Comparison of ENCODE assay signal across 23 mouse cellular contexts in the genomic region with DNA sequence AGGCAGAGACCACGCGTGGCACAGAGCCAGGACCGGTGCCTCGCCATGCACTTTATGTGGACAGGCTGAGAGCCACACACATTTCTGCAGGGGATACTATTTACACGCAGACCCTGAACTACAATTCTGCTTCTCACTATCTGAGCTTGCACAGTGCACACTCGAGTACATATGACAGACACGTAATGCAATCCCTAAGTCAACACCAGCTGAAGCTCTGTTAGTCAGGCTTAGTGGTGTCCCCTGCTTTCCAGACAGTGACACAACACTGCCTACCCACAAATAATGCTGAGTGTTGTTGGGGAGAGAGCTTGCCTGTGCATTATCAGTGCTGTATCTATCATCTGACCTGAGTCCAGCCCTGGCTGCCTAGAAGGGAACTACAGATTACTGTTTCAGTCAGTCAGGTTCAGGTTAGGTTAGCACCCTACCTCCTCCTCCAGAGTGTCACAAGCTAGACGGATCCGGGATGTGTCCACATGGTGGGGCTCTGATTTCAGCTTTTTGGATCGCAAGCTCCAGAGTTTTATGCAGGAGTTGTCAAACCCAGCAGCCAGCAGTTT. TPM values are rescaled to one million over a fixed set of nuclear protein-coding genes. Genes with fewer than 3 reads are reported as not detected.
DNase-seq lines count a peak whose midpoint lies in the region; ATAC-seq and TF ChIP-seq lines count a peak whose summit lies in the region.
"Had no signal": no experiment of that assay in that cellular context is flagged by ENCODE, and none has a peak within 500 bp of the region (broad histone marks: within the 10 kb centered on the region; RNA-seq: fewer than 3 reads in every experiment).

No protein-coding gene starts in this region.

- H3K27ac ChIP-seq in layer of hippocampus, adult 2 months = no peak overlapping the region
- peak overlapping the region; percentile 24 for H3K27ac ChIP-seq in ES-Bruce4 (ENCODE audit: insufficient read depth, low read length)
- H3K27ac ChIP-seq in liver, embryonic 16.5 days (ENCODE audit: low read length) = no peak overlapping the region
- H3K27ac ChIP-seq: forebrain, embryonic 12.5 days; hindbrain, embryonic 14.5 days had no signal

- H3K27me3 ChIP-seq in ES-Bruce4 (ENCODE audit: control insufficient read depth, insufficient read depth, low read length, poor library complexity, severe bottlenecking) = no peaks in the 10 kb centered on the region
- H3K27me3 ChIP-seq in liver, embryonic 16.5 days (ENCODE audit: control insufficient read depth, insufficient read depth, low read depth, low read length) = no peaks in the 10 kb centered on the region
- H3K27me3 ChIP-seq: forebrain, embryonic 12.5 days had no signal

- H3K9me3 ChIP-seq in ES-Bruce4 (replicated peaks; ENCODE audit: control insufficient read depth, insufficient read depth, low read length, poor library complexity, severe bottlenecking) = no peaks in the 10 kb centered on the region
- H3K9me3 ChIP-seq in liver, embryonic 16.5 days (replicated peaks; ENCODE audit: control insufficient read depth, low read length) = no peaks in the 10 kb centered on the region
- H3K9me3 ChIP-seq: forebrain, embryonic 12.5 days had no signal

- no peak for TF ChIP-seq POLR2A in ES-Bruce4 (IDR thresholded peaks at IDR 0.05; ENCODE audit: insufficient read depth, low read length)

- peaks cover 96% of the 10 kb centered on the region for H3K36me3 ChIP-seq in ES-Bruce4 (ENCODE audit: control insufficient read depth, insufficient read depth, low read length, poor library complexity, severe bottlenecking)
- H3K36me3 ChIP-seq in liver, embryonic 16.5 days (ENCODE audit: control insufficient read depth, insufficient read depth) = peaks cover 50% of the 10 kb centered on the region

- H3K4me1 ChIP-seq in ES-Bruce4 (ENCODE audit: control insufficient read depth, insufficient read depth, low read length) = peaks cover 2% of the 10 kb centered on the region
- H3K4me1 ChIP-seq in liver, embryonic 16.5 days (ENCODE audit: control insufficient read depth, low read depth, low read length) = no peaks in the 10 kb centered on the region
- H3K4me1 ChIP-seq: forebrain, embryonic 12.5 days had no signal

- TF ChIP-seq CTCF in layer of hippocampus, adult 2 months (conservative IDR thresholded peaks at IDR 0.05) = peak; percentile 36; the same call in 1 of the 2 replicates
- no peak for TF ChIP-seq CTCF in ES-Bruce4 (IDR thresholded peaks at IDR 0.05; ENCODE audit: low read depth, low read length)

- H3K4me3 ChIP-seq in layer of hippocampus, adult 2 months = no peak overlapping the region
- H3K4me3 ChIP-seq in ES-Bruce4 (ENCODE audit: low read depth, low read length) = no peak overlapping the region
- no peak overlapping the region for H3K4me3 ChIP-seq in liver, embryonic 16.5 days (ENCODE audit: low read depth, low read length)
- H3K4me3 ChIP-seq: forebrain, embryonic 12.5 days had no signal

- no peak for TF ChIP-seq EP300 in ES-Bruce4 (IDR thresholded peaks at IDR 0.05; ENCODE audit: insufficient read depth, low read depth, low read length)

- peak; percentile 87 for DNase-seq in heart, adult 11 months
- no peak for DNase-seq in heart, adult 8-10 months (ENCODE audit: low spot score)
- no peak for DNase-seq in layer of hippocampus, adult 2 months (ENCODE audit: low spot score in 2 of 2)
- DNase-seq in layer of hippocampus, postnatal 14 days (ENCODE audit: low spot score in 2 of 2) = no peak
- DNase-seq in frontal cortex, postnatal 10 days (ENCODE audit: low spot score in 2 of 2) = no peak
- DNase-seq in left cerebral cortex, adult 9 months (ENCODE audit: low spot score in 2 of 2) = no peak
- DNase-seq: adrenal gland, adult 2 months; adrenal gland, postnatal 36 days; cerebellum, adult 18-20 months; cerebellum, postnatal 14 days; forebrain, postnatal 0 days; kidney, adult 18-20 months; kidney, postnatal 4 days; lung, embryonic 14.5 days; lung, postnatal 14 days; thymus, postnatal 4 days had no signal

- H3K9ac ChIP-seq in ES-Bruce4 (ENCODE audit: low read depth, poor library complexity, severe bottlenecking) = no peak overlapping the region
- no peak overlapping the region for H3K9ac ChIP-seq in liver, embryonic 16.5 days (ENCODE audit: low read depth, low read length)
- H3K9ac ChIP-seq: forebrain, embryonic 12.5 days; forebrain, postnatal 0 days; hindbrain, embryonic 14.5 days; lung, embryonic 14.5 days had no signal

- 86% methylated on average over 10 of the region's 10 CpGs for WGBS in liver, embryonic 16.5 days (ENCODE audit: insufficient replicate concordance)

- peak; percentile 72 for ATAC-seq in liver, embryonic 16.5 days (ENCODE audit: low read depth)
- ATAC-seq: CD4-positive, CD25-positive, alpha-beta regulatory T cell, adult 4 months; forebrain, postnatal 0 days; midbrain, embryonic 16.5 days had no signal

- H3K4me2 ChIP-seq in liver, embryonic 16.5 days (ENCODE audit: low read depth, low read length) = no peak overlapping the region
- H3K4me2 ChIP-seq: forebrain, embryonic 12.5 days; hindbrain, embryonic 14.5 days; lung, embryonic 14.5 days; midbrain, embryonic 11.5 days had no signal

RNA-seq across cellular contexts. Expression of a gene that starts 18.6 kb away (rescaled TPM):
- 10 to 100 TPM; 14.1 to 15.2 (median 14.5) TPM for total RNA-seq in heart, adult 8-10 months (2022)
- 10 to 100 TPM; 21.1 to 21.9 TPM for total RNA-seq in layer of hippocampus, adult 2 months (2021)
- 10 to 100 TPM; 19.5 to 21.3 TPM for total RNA-seq in layer of hippocampus, postnatal 14 days (2021)
- 62.3 and 68.1 TPM in 2 replicates for polyA plus RNA-seq in ES-Bruce4 (2011; ENCODE audit: insufficient read depth, insufficient read length, low read depth, missing spikeins)
- polyA plus RNA-seq in liver, embryonic 16.5 days (2015; fragmentation: Nextera tagmentation; extraction: Ambion mirVana) = 18.8 and 19.6 TPM in 2 replicates

RNA-seq across cellular contexts. Expression of a gene that starts 18.7 kb away (rescaled TPM):
- total RNA-seq in heart, adult 8-10 months (2022) = 1 to 10 TPM; 4.9 to 7.2 (median 6.5) TPM
- total RNA-seq in layer of hippocampus, adult 2 months (2021) = 10 to 100 TPM; 11.2 to 12.3 TPM
- total RNA-seq in layer of hippocampus, postnatal 14 days (2021) = 10 to 100 TPM; 11.4 to 13.3 TPM
- 48.5 and 49.7 TPM in 2 replicates for polyA plus RNA-seq in ES-Bruce4 (2011; ENCODE audit: insufficient read depth, insufficient read length, low read depth, missing spikeins)
- polyA plus RNA-seq in liver, embryonic 16.5 days (2015; fragmentation: Nextera tagmentation; extraction: Ambion mirVana) = 2.3 and 2.4 TPM in 2 replicates

RNA-seq across cellular contexts. Expression of a gene that starts 19.7 kb away (rescaled TPM):
- 10 to 100 TPM; 41.0 to 50.0 (median 45.6) TPM for total RNA-seq in heart, adult 8-10 months (2022)
- total RNA-seq in layer of hippocampus, adult 2 months (2021) = 10 to 100 TPM; 16.9 to 17.9 TPM
- 10 to 100 TPM; 18.3 to 19.1 TPM for total RNA-seq in layer of hippocampus, postnatal 14 days (2021)
- 19.1 and 20.3 TPM in 2 replicates for polyA plus RNA-seq in ES-Bruce4 (2011; ENCODE audit: insufficient read depth, insufficient read length, low read depth, missing spikeins)
- 130 and 131 TPM in 2 replicates for polyA plus RNA-seq in liver, embryonic 16.5 days (2015; fragmentation: Nextera tagmentation; extraction: Ambion mirVana)

RNA-seq across cellular contexts. Expression of a gene that starts 53.6 kb away (rescaled TPM):
- total RNA-seq in heart, adult 8-10 months (2022) = 10 to 100 TPM in 2 of 4 experiments, 1 to 10 TPM in 2; 8.4 to 11.9 (median 10.2) TPM
- 10 to 100 TPM; 21.0 to 25.7 TPM for total RNA-seq in layer of hippocampus, adult 2 months (2021)
- 10 to 100 TPM; 22.2 to 23.8 TPM for total RNA-seq in layer of hippocampus, postnatal 14 days (2021)
- polyA plus RNA-seq in ES-Bruce4 (2011; ENCODE audit: insufficient read depth, insufficient read length, low read depth, missing spikeins) = 56.1 and 64.1 TPM in 2 replicates
- polyA plus RNA-seq in liver, embryonic 16.5 days (2015; fragmentation: Nextera tagmentation; extraction: Ambion mirVana) = 18.1 and 18.7 TPM in 2 replicates
